Mouse (Mus musculus) kidney, postnatal 0 days (tissue): ENCODE results near the gene Insl6. TPM values are rescaled to one million over a fixed set of nuclear protein-coding genes. Genes with fewer than 3 reads are reported as not detected.
A peak's percentile ranks its signal among the peaks of the same experiment; 100 is the strongest.

ENCODE experiments used
- ATAC-seq: fragments of 200-750 bp; cut with Nextera tagmentation; replicated peaks from 2 replicates; pipeline ENCODE4 v1.8.0; 2017; ENCODE audit warnings: low read depth, moderate number of reproducible peaks, moderate TSS enrichment, moderate library complexity; ENCODE audit not compliant: low FRiP score
- DNase-seq: peaks from one replicate; pipeline ENCODE4 v3.0.0-alpha.2; 2016; ENCODE audit warnings: low spot score
- H3K27ac ChIP-seq: fragments of 300-500 bp; sonication (generic); 2 replicates; pipeline ENCODE4 v1.5.1; 2014; ENCODE audit warnings: mild to moderate bottlenecking
- H3K27me3 ChIP-seq: fragments of 300-500 bp; sonication (generic); 2 replicates; pipeline ENCODE4 v1.6.1; 2014; ENCODE audit warnings: low read length, mixed read lengths; ENCODE audit not compliant: insufficient read depth
- H3K36me3 ChIP-seq: fragments of 300-500 bp; sonication (generic); 2 replicates; pipeline ENCODE4 v1.6.1; 2014; ENCODE audit warnings: low read length, mixed read lengths; ENCODE audit not compliant: insufficient read depth
- H3K4me1 ChIP-seq: fragments of 300-500 bp; sonication (generic); replicated peaks from 2 replicates; pipeline ENCODE4 v1.6.1; 2014; ENCODE audit warnings: antibody characterized with exemption, low read length, mixed read lengths; ENCODE audit not compliant: insufficient read depth
- H3K4me2 ChIP-seq: fragments of 300-500 bp; sonication (generic); 2 replicates; pipeline ENCODE4 v1.6.1; 2014; ENCODE audit warnings: mild to moderate bottlenecking, low read length, moderate library complexity, mixed read lengths
- H3K4me3 ChIP-seq: fragments of 300-500 bp; sonication (generic); replicated peaks from 2 replicates; pipeline ENCODE4 v1.5.1; 2014; ENCODE audit warnings: low read depth, low read length
- H3K9ac ChIP-seq: fragments of 300-500 bp; sonication (generic); 2 replicates; pipeline ENCODE4 v1.6.1; 2014; ENCODE audit warnings: low read depth, low read length
- H3K9me3 ChIP-seq: fragments of 300-500 bp; sonication (generic); replicated peaks from 2 replicates; pipeline ENCODE4 v1.6.1; 2016; ENCODE audit warnings: low read length, inconsistent platforms, mixed read lengths
- CTCF ChIP-seq: IDR thresholded peaks from 2 replicates; pipeline ENCODE4 v1.5.1; 2016; ENCODE audit warnings: antibody characterized with exemption, low read depth, mild to moderate bottlenecking, moderate library complexity
- WGBS: fragments of 180-500 bp; shearing (Covaris S2); extraction: QIAGEN DNeasy Blood & Tissue Kit; methylation state at CpG from one replicate; pipeline ENCODE4 v1.1.7; 2014; 5-methylcytosine and 5-hydroxymethylcytosine counted together
- polyA plus RNA-seq: library from polyadenylated mRNA; unstranded; fragments of >200 nt; fragmentation: Nextera tagmentation; extraction: Ambion mirVana; gene quantifications from 2 replicates; pipeline ENCODE4 v1.2.1, GENCODE M21; 2015

Insl6 gene
- 8.9 and 11.2 TPM in 2 replicates for polyA plus RNA-seq

DNA sequence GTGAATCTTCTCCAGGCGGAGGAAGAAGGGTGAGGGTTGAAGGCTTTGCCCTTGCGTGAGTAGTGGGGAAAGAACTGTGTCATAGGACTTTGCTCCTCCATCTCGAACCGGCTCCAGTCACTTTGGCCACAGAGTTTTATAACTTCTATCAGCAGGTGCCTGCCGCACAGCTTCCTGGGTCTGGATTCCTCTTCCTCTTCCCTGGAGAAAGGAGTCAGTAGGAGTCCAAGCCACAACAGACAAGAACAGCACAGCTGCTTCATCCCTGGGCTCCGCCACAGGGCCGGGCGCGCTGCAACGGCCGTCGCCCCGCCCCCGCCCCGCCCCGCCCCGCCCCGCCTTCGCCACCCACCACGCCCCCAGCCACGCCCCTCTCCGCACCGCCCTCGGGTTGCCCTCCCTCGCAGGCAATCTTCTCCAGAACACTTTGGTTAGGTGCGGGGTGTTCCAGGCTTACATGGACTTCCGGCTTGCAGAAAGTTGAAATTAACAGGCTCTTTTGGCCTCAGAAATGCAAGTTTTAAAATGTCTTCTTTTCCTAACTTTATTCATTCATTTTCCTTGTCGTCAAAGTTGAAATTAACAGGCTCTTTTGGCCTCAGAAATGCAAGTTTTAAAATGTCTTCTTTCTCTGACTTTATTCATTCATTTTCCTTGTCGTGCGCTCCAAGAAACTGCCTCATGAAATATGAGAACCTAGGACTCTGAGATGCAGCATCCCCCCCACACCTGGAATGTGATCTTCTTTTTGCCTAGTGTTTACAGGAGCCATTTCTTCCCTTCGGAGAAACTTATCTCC is at the start of gene Insl6:
Gene Insl6 (minus strand): TSS at position 304 of the 799 bp plus-strand sequence.
- H3K9me3 ChIP-seq, result no peaks in the 10 kb centered on the region
- H3K4me3 ChIP-seq, result peak within 1 kb of the TSS; percentile 28
- ATAC-seq, result peak; percentile 95
- no peaks in the 10 kb centered on the region for H3K4me1 ChIP-seq
- peak within 1 kb of the TSS; percentile 46 for H3K9ac ChIP-seq
- WGBS, result 2% methylated on average over 29 of the region's 31 CpGs
- peak; percentile 75 for DNase-seq
- H3K4me2 ChIP-seq, result peak within 1 kb of the TSS; percentile 62
- H3K36me3 ChIP-seq, result no peaks in the 10 kb centered on the region
- 0 out of 2 replicates have a peak within 1 kb of the TSS, but pooled peaks have one; percentile 2 for H3K27ac ChIP-seq
- no peak for TF ChIP-seq CTCF
- no peaks in the 10 kb centered on the region for H3K27me3 ChIP-seq

DNA sequence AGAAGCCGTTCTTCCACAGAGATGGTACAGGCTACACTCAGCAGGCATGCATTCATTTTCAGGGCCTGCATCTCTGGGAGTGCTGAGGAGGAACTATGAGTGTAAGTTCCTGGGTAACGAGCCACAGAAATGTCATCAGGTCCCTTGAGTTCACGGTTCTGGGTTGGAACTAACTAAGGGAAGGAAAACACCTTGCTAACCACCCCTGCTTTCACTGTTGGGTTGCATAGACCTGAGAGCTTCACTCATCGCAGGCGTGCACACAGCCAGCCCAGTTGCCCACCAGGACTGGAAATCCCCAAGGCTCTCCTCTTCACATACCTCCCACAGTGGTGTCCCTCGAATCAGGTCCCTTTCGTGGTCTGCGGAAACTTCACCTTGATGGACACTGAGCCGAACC is 49.8 kb upstream of the Insl6 start:
- H3K27me3 ChIP-seq, result no peaks in the 10 kb centered on the region; the same call in 1 of the 2 replicates
- no peak for TF ChIP-seq CTCF
- no peak overlapping the region for H3K4me2 ChIP-seq
- no peak overlapping the region for H3K9ac ChIP-seq
- no peak overlapping the region for H3K4me3 ChIP-seq
- no peaks in the 10 kb centered on the region for H3K4me1 ChIP-seq
- no peak for ATAC-seq
- no peak overlapping the region for H3K27ac ChIP-seq
- WGBS, result 92% methylated on average over 9 of the region's 9 CpGs
- H3K36me3 ChIP-seq, result no peaks in the 10 kb centered on the region
- no peak for DNase-seq
- no peaks in the 10 kb centered on the region for H3K9me3 ChIP-seq

DNA sequence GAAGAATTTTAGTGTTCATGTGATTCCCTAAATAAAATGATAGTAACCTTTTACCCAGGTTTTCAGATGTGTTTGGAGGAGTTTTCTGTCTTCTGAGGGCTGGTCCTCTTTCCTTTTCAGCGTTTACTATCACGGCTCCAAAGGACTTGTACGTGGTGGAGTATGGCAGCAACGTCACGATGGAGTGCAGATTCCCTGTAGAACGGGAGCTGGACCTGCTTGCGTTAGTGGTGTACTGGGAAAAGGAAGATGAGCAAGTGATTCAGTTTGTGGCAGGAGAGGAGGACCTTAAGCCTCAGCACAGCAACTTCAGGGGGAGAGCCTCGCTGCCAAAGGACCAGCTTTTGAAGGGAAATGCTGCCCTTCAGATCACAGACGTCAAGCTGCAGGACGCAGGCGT is 48.3 kb upstream of the Insl6 start:
- no peak overlapping the region for H3K27ac ChIP-seq
- no peaks in the 10 kb centered on the region for H3K9me3 ChIP-seq
- H3K4me2 ChIP-seq, result peak overlapping the region; percentile 45
- no peak overlapping the region for H3K4me3 ChIP-seq
- no peak overlapping the region for H3K9ac ChIP-seq
- WGBS, result 36% methylated on average over 11 of the region's 11 CpGs
- DNase-seq (no peak), ATAC-seq (no peak)
- no peaks in the 10 kb centered on the region; the same call in 1 of the 2 replicates for H3K27me3 ChIP-seq
- no peaks in the 10 kb centered on the region for H3K36me3 ChIP-seq
- no peaks in the 10 kb centered on the region for H3K4me1 ChIP-seq
- no peak for TF ChIP-seq CTCF

DNA sequence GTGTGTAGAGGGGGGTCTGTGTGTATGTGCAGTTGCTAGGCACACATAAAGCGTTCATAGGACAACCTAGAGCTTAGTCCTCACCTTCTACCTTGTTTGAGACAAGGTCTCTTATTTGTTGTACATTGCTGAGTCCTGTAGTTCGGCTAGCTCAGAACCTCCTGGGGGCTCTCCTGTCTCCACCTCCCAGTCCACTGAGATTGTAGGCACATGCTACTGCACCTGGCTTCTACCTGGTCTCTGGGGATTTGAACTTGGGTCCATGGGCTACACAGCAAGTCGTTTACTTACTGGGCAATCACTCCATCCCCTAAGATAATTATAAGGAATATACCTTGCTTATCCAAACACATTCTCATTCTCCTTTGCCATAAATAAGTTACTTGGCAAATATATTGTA is 47.5 kb upstream of the Insl6 start:
- Histone ChIP-seq H3K27me3 (no peaks in the 10 kb centered on the region; the same call in 1 of the 2 replicates), H3K4me2 (no peak overlapping the region), H3K27ac (no peak overlapping the region), H3K4me3 (no peak overlapping the region), H3K4me1 (no peaks in the 10 kb centered on the region), H3K9me3 (no peaks in the 10 kb centered on the region), H3K36me3 (no peaks in the 10 kb centered on the region), H3K9ac (no peak overlapping the region)
- DNase-seq (no peak), ATAC-seq (no peak)
- TF ChIP-seq CTCF, result no peak
- 84% methylated on average over 3 of the region's 3 CpGs for WGBS

DNA sequence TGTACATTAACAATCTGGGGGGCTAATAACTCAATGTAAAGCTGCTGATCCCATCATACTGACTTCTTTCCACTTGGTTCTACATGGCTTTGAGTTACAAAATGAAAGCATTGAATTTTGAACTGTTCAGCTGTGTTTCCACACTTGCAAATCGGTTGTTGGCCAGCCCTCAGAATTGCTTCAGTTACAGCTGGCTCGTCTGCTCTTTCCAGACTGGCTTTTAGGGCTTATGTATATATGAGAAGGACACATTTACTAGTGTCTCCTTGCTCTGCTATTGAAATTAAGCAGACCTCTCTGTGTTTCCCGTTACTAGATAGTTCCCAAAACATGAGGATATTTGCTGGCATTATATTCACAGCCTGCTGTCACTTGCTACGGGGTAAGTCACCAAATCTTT is 47.0 kb upstream of the Insl6 start:
- no peak overlapping the region for H3K27ac ChIP-seq
- H3K27me3 ChIP-seq, result no peaks in the 10 kb centered on the region; the same call in 1 of the 2 replicates
- 0 out of 2 replicates have a peak, but pooled peaks cover 3% of the 10 kb centered on the region for H3K4me1 ChIP-seq
- H3K9me3 ChIP-seq, result no peaks in the 10 kb centered on the region
- no peaks in the 10 kb centered on the region for H3K36me3 ChIP-seq
- no peak for TF ChIP-seq CTCF
- WGBS, result 63% methylated on average over 4 of the region's 4 CpGs
- H3K4me3 ChIP-seq, result no peak overlapping the region
- H3K4me2 ChIP-seq, result peak overlapping the region; percentile 31; the same call in 1 of the 2 replicates
- DNase-seq (no peak), ATAC-seq (no peak)
- H3K9ac ChIP-seq, result no peak overlapping the region

DNA sequence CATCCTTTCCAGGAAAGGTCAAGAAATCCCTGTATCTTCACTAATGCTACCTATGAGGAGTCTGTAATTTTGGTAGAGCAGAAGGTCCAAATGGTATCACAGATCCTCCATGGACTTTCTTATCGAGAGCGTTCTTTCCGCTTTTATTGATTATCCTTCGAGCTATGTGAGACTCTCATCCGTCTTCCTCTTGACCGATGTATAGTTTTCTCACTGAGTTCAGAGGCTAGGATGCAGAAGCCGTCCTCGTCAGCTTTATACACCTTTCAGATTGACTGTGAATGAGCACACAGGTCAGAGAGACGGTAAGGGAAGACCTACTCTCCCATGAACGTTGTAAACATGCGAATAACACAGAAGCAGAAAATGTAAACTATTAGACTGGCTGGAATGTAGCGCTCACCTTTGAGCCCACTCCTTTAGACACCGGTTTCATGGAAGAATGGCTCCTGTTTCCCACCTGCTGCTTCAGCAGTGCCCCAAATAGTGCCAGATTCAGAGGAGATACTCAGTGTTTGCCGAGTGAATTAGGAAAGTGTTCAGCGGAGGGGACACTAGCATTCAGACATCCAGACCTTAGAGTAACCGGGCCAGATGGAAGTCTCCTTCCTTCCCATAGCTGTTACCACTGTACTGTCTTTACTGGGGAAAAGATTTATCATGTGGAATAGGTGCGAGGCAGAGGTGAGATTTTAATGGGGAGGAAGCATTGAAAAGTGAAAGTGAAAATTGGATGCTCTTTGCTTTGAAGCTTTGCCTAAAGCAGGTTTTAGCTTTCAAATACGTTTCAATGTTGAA is 46.3 kb upstream of the Insl6 start:
- Histone ChIP-seq H3K9ac (no peak overlapping the region), H3K27ac (no peak overlapping the region), H3K4me1 (peaks cover 3% of the 10 kb centered on the region; the same call in 1 of the 2 replicates), H3K36me3 (no peaks in the 10 kb centered on the region), H3K4me2 (peak overlapping the region; percentile 31; the same call in 1 of the 2 replicates), H3K4me3 (no peak overlapping the region), H3K27me3 (no peaks in the 10 kb centered on the region; the same call in 1 of the 2 replicates), H3K9me3 (no peaks in the 10 kb centered on the region)
- DNase-seq (no peak), ATAC-seq (no peak)
- TF ChIP-seq CTCF, result no peak
- WGBS, result 77% methylated on average over 18 of the region's 18 CpGs
